Mouse (Mus musculus): ENCODE data around the gene Slmap. TPM values are rescaled to one million over a fixed set of nuclear protein-coding genes. Genes with fewer than 3 reads are reported as not detected.
"Not testable (repeated sequence)": the region's sequence is repeated elsewhere in the genome, so short reads cannot be mapped to it uniquely, and the experiment has no call there.

Slmap gene
- total RNA-seq, 4 experiments from 2014 or later, result 71.2 to 93.9 (median 81.5) TPM

- DNase-seq, result no peak
These were observed 2.0 kb downstream of the Slmap start for GRCm38 (mm10) chr14:26532752-26533151.

GRCm38 (mm10) chr14:26531410-26532313 lies 3.1 kb downstream of the Slmap start:
- no peak for DNase-seq

GRCm38 (mm10) chr14:26530350-26530749 lies 4.4 kb downstream of the Slmap start:
- no peak for DNase-seq

- DNase-seq, result no peak
These were observed 6.4 kb downstream of the Slmap start for GRCm38 (mm10) chr14:26528296-26528695.

GRCm38 (mm10) chr14:26525955-26526354 lies 8.8 kb downstream of the Slmap start:
- DNase-seq, result no peak

- DNase-seq, result no peak
These were observed 11.6 kb downstream of the Slmap start for GRCm38 (mm10) chr14:26523082-26523481.

- DNase-seq, result no peak
These were observed 14.9 kb downstream of the Slmap start for GRCm38 (mm10) chr14:26519831-26520230.

- DNase-seq, result no peak
These were observed 16.9 kb downstream of the Slmap start for GRCm38 (mm10) chr14:26517843-26518242.

GRCm38 (mm10) chr14:26516232-26516631 lies 18.5 kb downstream of the Slmap start:
- DNase-seq, result not testable (repeated sequence)

- DNase-seq, result no peak
These were observed 18.9 kb downstream of the Slmap start for GRCm38 (mm10) chr14:26515802-26516201.

GRCm38 (mm10) chr14:26510545-26510944 lies 24.2 kb downstream of the Slmap start:
- DNase-seq, result no peak

GRCm38 (mm10) chr14:26508150-26508549 lies 26.6 kb downstream of the Slmap start:
- no peak for DNase-seq

- DNase-seq, result peak; percentile 30
These were observed 27.4 kb downstream of the Slmap start for GRCm38 (mm10) chr14:26507361-26507760.

- DNase-seq, result no peak
These were observed 30.2 kb downstream of the Slmap start for GRCm38 (mm10) chr14:26504541-26504940.

GRCm38 (mm10) chr14:26500136-26500933 lies 34.4 kb downstream of the Slmap start:
- DNase-seq, result no peak

- no peak for DNase-seq
These were observed 39.7 kb downstream of the Slmap start for GRCm38 (mm10) chr14:26495021-26495420.

GRCm38 (mm10) chr14:26491150-26491549 lies 43.6 kb downstream of the Slmap start:
- peak; percentile 42 for DNase-seq

- DNase-seq, result no peak
These were observed 46.3 kb downstream of the Slmap start for GRCm38 (mm10) chr14:26488329-26489020.

- DNase-seq, result no peak
These were observed 48.1 kb downstream of the Slmap start for GRCm38 (mm10) chr14:26486416-26487198.

- DNase-seq, result no peak
These were observed 53.3 kb downstream of the Slmap start for GRCm38 (mm10) chr14:26481457-26481856.

GRCm38 (mm10) chr14:26477738-26478137 lies 57.0 kb downstream of the Slmap start:
- no peak for DNase-seq

- no peak for DNase-seq
These were observed 58.3 kb downstream of the Slmap start for GRCm38 (mm10) chr14:26476391-26476790.
